In genomic region chr6:51470311-51471178, GRCm38 (mm10) we compare ENCODE assay signal across 8 mouse cellular contexts. TPM values are rescaled to one million over a fixed set of nuclear protein-coding genes. Genes with fewer than 3 reads are reported as not detected.
DNase-seq lines count a peak whose midpoint lies in the region; ATAC-seq and TF ChIP-seq lines count a peak whose summit lies in the region.

Gene Cbx3 (plus strand): TSS chr6:51470360.

- intact Hi-C loops in heart, postnatal 36 days (cut with DNase I), result loop anchor here (2.0 to 5.0 kb wide), 2 partner anchors 74 to 88 kb away; no protein-coding TSS in a partner anchor

- peak; percentile 80 for ATAC-seq in forebrain, postnatal 0 days
- peak; percentile 86 for ATAC-seq in lung, embryonic 16.5 days (ENCODE audit: low read depth)

- H3K4me1 ChIP-seq in MEL (ENCODE audit: control insufficient read depth in 1 of 2, insufficient read depth in 2 of 2, low read length in 2 of 2), result peaks cover 0 to 19% of the 10 kb centered on the region in 2 experiments; a peak in 1 of 4 replicates
- H3K4me1 ChIP-seq in forebrain, postnatal 0 days (ENCODE audit: insufficient read depth), result peaks cover 25% of the 10 kb centered on the region
- H3K4me1 ChIP-seq in lung, embryonic 16.5 days (replicated peaks; ENCODE audit: control insufficient read depth, insufficient read depth, low read length), result peaks cover 23% of the 10 kb centered on the region

- peak within 1 kb of the TSS; percentile 96 for H3K9ac ChIP-seq in MEL (ENCODE audit: control insufficient read depth, low read depth, low read length, poor library complexity, severe bottlenecking)
- H3K9ac ChIP-seq in forebrain, postnatal 0 days, result peak within 1 kb of the TSS; percentile 98
- H3K9ac ChIP-seq in lung, embryonic 16.5 days (ENCODE audit: low read length), result peak within 1 kb of the TSS; percentile 100

- H3K27ac ChIP-seq in MEL (ENCODE audit: control insufficient read depth, low read depth, low read length), result peak within 1 kb of the TSS; percentile 99
- peak within 1 kb of the TSS; percentile 100 for H3K27ac ChIP-seq in forebrain, postnatal 0 days (ENCODE audit: low read depth, low read length)
- H3K27ac ChIP-seq in lung, embryonic 16.5 days (ENCODE audit: low read length), result peak within 1 kb of the TSS; percentile 98

- peak within 1 kb of the TSS; percentile 46 for H3K4me2 ChIP-seq in forebrain, postnatal 0 days (ENCODE audit: low read depth)
- H3K4me2 ChIP-seq in lung, embryonic 16.5 days (ENCODE audit: low read depth, low read length), result peak within 1 kb of the TSS; percentile 39

- H3K27me3 ChIP-seq in MEL (ENCODE audit: control insufficient read depth in 1 of 2, insufficient read depth in 2 of 2, low read length in 2 of 2), result no peaks in the 10 kb centered on the region
- no peaks in the 10 kb centered on the region for H3K27me3 ChIP-seq in forebrain, postnatal 0 days (ENCODE audit: insufficient read depth, low read length)
- no peaks in the 10 kb centered on the region for H3K27me3 ChIP-seq in lung, embryonic 16.5 days (ENCODE audit: control insufficient read depth, insufficient read depth, low read depth, low read length)

- TF ChIP-seq RAD21 in MEL (IDR thresholded peaks at IDR 0.05; ENCODE audit: low read depth, low read length), result no peak

- peak within 1 kb of the TSS; percentile 61 to 91 for H3K4me3 ChIP-seq in MEL (ENCODE audit: control insufficient read depth in 1 of 2, insufficient read depth in 1 of 2, low read depth in 2 of 2, low read length in 2 of 2)
- H3K4me3 ChIP-seq in forebrain, postnatal 0 days (ENCODE audit: low read depth, low read length), result peak within 1 kb of the TSS; percentile 90
- H3K4me3 ChIP-seq in lung, embryonic 16.5 days (ENCODE audit: low read length), result peak within 1 kb of the TSS; percentile 98

- peak; percentile 97 for DNase-seq in MEL (ENCODE audit: low read depth, low spot score)
- peak; percentile 75 to 90 for DNase-seq in cerebellum, adult 18-20 months
- DNase-seq in forebrain, postnatal 0 days, result peak; percentile 94
- DNase-seq in heart, postnatal 36 days, result peak; percentile 79 to 85
- peak; percentile 85 for DNase-seq in layer of hippocampus, adult 9-11 months
- peak; percentile 72 for DNase-seq in ovary, postnatal 14 days (ENCODE audit: low spot score)
- peak; percentile 94 for DNase-seq in thymus, postnatal 14 days

- TF ChIP-seq EP300 in MEL (IDR thresholded peaks at IDR 0.05; ENCODE audit: low read depth in 1 of 2, low read length in 2 of 2), result no peak

- peaks cover 16 to 50% of the 10 kb centered on the region in 2 experiments for H3K36me3 ChIP-seq in MEL (ENCODE audit: control insufficient read depth in 1 of 2, insufficient read depth in 2 of 2, low read length in 2 of 2)
- H3K36me3 ChIP-seq in forebrain, postnatal 0 days (ENCODE audit: insufficient read depth), result peaks cover 24% of the 10 kb centered on the region
- H3K36me3 ChIP-seq in lung, embryonic 16.5 days (ENCODE audit: control insufficient read depth, insufficient read depth, low read length), result peaks cover 29% of the 10 kb centered on the region

- TF ChIP-seq POLR2A in MEL (IDR thresholded peaks at IDR 0.05; ENCODE audit: control insufficient read depth in 1 of 2, insufficient read depth in 1 of 2, low read depth in 1 of 2, low read length in 2 of 2, poor library complexity in 1 of 2), result peak in 1 of 2 experiments; percentile 64; a peak in 3 of 4 replicates

- peaks cover 76% of the 10 kb centered on the region for H3K79me2 ChIP-seq in MEL (ENCODE audit: control insufficient read depth, insufficient read depth, low read length, poor library complexity)

- H3K9me3 ChIP-seq in MEL (replicated peaks; ENCODE audit: insufficient read depth, low read length), result no peaks in the 10 kb centered on the region
- no peaks in the 10 kb centered on the region for H3K9me3 ChIP-seq in forebrain, postnatal 0 days (ENCODE audit: low read length)
- no peaks in the 10 kb centered on the region for H3K9me3 ChIP-seq in lung, embryonic 16.5 days (ENCODE audit: control insufficient read depth, low read length)

- 2% methylated on average over 94 of the region's 99 CpGs for WGBS in forebrain, postnatal 0 days
- WGBS in lung, embryonic 16.5 days, result under 1% methylated on average over 93 of the region's 99 CpGs

- TF ChIP-seq CTCF in MEL (IDR thresholded peaks at IDR 0.05 in 2 of 3, conservative IDR thresholded peaks at IDR 0.05 in 1 of 3; ENCODE audit: control insufficient read depth in 1 of 3, insufficient read depth in 1 of 3, low read depth in 2 of 3, low read length in 3 of 3, poor library complexity in 1 of 3, severe bottlenecking in 1 of 3), result no peak
- TF ChIP-seq CTCF in forebrain, postnatal 0 days (IDR thresholded peaks at IDR 0.05; ENCODE audit: low read depth), result no peak

TF ChIP-seq in MEL, 35 proteins besides CTCF, POLR2A, EP300 and RAD21:
- TF ChIP-seq MAFK (IDR thresholded peaks at IDR 0.05; ENCODE audit: borderline replicate concordance, low read depth, low read length) (no peak), HCFC1 (IDR thresholded peaks at IDR 0.05; ENCODE audit: low read depth, low read length) (no peak), E2F4 (IDR thresholded peaks at IDR 0.05; ENCODE audit: borderline replicate concordance, low read depth, low read length) (no peak), MAZ (IDR thresholded peaks at IDR 0.05; ENCODE audit: low read depth, low read length) (no peak), ELF1 (IDR thresholded peaks at IDR 0.05; ENCODE audit: low read depth, low read length) (no peak), CHD2 (IDR thresholded peaks at IDR 0.05; ENCODE audit: low read length) (no peak), BHLHE40 (IDR thresholded peaks at IDR 0.05; ENCODE audit: borderline replicate concordance, low read depth, low read length) (no peak), USF2 (IDR thresholded peaks at IDR 0.05; ENCODE audit: borderline replicate concordance in 1 of 2, insufficient read depth in 1 of 2, low read depth in 1 of 2, low read length in 2 of 2) (no peak), MAX (IDR thresholded peaks at IDR 0.05; ENCODE audit: low read length) (no peak), GABPA (IDR thresholded peaks at IDR 0.05; ENCODE audit: low read depth, low read length) (no peak), POLR2AphosphoS2 (IDR thresholded peaks at IDR 0.05; ENCODE audit: low read length) (no peak), KAT2A (conservative IDR thresholded peaks at IDR 0.05; ENCODE audit: low read depth, low read length) (no peak), UBTF (IDR thresholded peaks at IDR 0.05; ENCODE audit: borderline replicate concordance, insufficient read depth, low read depth, low read length) (no peak), SMC3 (IDR thresholded peaks at IDR 0.05; ENCODE audit: low read depth, low read length) (no peak)

RNA-seq across cellular contexts. Expression of gene Cbx3, which starts in this region (rescaled TPM):
- 250 and 253 TPM in 2 replicates for total RNA-seq in MEL (2012; rRNA removed)
- polyA plus RNA-seq in MEL (2012; ENCODE audit: insufficient read depth in 1 of 2, insufficient read length in 2 of 2, low read depth in 1 of 2, low replicate concordance in 2 of 2, missing spikeins in 1 of 2), result 100 to 1,000 TPM in 1 of 2 experiments, not detected in 1; 177 TPM
- total RNA-seq in forebrain, postnatal 0 days (2014; rRNA removed), result 213 and 227 TPM in 2 replicates
- 514 and 653 TPM in 2 replicates for polyA plus RNA-seq in forebrain, postnatal 0 days (2015; fragmentation: Nextera tagmentation; extraction: Ambion mirVana)
- total RNA-seq in heart, postnatal 36 days (2021), result 10 to 100 TPM; 61.7 to 69.7 TPM
- 443 and 509 TPM in 2 replicates for polyA plus RNA-seq in lung, embryonic 16.5 days (2015; fragmentation: Nextera tagmentation; extraction: Ambion mirVana)

Comparison
In these comparisons a context has a peak if more than half of its experiments do, and no peak if none do; other contexts are left out.
1. Peak in every context shown above with its lines: DNase-seq, ATAC-seq, H3K4me3 ChIP-seq and H3K27ac ChIP-seq.